Mouse (Mus musculus): ENCODE measurements around the gene Ccdc87. TPM values are rescaled to one million over a fixed set of nuclear protein-coding genes. Genes with fewer than 3 reads are reported as not detected.
A peak's percentile ranks its signal among the peaks of the same experiment; 100 is the strongest.
"Not testable (repeated sequence)": the region's sequence is repeated elsewhere in the genome, so short reads cannot be mapped to it uniquely, and the experiment has no call there.

The Ccdc87 gene
- polyA plus RNA-seq (2017; shearing (Covaris generic)) = not detected

DNA sequence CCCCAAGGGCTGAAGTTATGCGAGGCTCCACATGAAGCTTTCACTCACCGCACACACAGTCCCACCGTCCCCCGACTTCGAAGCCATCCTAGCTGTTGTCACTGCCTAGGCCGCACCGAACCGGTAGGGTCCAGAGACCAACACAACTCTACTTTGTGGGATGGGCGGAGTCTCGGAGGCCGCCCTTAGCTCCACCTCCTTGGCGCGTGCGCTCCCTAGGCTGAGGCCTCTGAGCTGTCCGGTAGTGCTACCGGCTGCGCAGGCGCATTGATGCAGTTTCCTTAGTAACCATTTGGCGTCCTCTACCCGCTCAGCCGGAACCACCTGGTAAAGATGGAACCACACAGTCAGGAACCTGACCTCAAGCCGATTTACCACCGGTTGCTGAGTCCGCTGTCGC is at the start of gene Ccdc87, which contains the start of gene Ccs:
TSS of gene Ccdc87 (plus strand) at position 218 of the 400 bp plus-strand sequence.
TSS of gene Ccs (minus strand) at position 184 of the 400 bp plus-strand sequence.
- peak; percentile 97 for ATAC-seq

DNA sequence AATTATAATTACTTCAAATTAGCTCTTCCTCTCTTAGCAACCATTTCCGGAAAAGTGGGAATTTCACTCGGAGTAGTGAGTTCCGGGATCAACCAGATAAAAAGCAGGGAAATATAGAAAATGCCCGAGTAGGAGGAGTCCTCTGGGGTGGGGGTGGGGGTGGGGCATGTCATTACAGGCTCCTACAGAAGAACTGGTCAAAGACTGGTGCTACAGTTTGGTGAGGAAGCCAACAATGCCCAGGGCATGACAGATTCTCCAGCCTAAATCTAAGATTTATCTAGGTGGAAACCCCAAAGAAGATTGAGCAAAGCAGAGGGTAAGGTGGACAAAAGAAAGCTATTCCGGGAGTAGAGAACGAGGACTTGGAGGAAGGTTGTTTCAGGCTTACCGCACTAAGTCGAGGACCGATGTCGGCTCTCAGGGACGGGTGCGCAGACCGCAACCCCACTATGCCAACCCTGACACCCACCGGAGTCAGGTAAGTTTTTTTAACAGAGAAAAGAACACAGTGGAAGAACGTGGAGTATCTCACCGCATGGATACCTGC is 45.8 kb upstream of the Ccdc87 start:
- no peak for ATAC-seq

DNA sequence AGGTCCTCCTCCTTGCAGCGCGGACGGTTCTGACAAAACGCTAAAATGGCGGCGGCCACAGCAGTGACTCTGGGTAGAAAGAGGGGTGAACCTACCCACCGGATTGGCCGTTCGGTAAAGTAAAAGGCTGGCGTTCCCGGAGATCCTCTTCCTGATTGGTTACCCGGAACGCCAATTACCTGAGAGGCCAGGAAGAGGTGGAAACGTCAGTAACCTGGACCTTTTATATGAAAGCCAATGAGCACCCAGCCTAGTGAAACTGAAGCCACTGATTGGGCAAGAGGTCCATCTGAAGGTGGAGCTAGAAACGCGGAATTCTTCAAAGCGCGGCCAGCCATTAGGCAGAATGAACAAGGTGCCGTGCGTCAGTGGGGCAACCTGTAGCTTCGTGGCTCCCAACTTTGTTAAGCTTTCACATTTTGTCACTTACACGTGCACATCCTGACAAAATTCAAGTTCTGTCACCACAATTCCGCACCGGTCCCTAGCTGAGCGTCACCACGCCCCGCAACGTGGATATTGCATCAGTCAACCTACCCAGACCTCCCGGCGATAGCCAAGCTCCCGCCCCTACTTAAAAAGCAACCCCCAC is 45.2 kb upstream of the Ccdc87 start, which contains the start of gene Rbm4:
TSS of gene Rbm4 (minus strand) at position 71 of the 592 bp plus-strand sequence.
- peak; percentile 98 for ATAC-seq

DNA sequence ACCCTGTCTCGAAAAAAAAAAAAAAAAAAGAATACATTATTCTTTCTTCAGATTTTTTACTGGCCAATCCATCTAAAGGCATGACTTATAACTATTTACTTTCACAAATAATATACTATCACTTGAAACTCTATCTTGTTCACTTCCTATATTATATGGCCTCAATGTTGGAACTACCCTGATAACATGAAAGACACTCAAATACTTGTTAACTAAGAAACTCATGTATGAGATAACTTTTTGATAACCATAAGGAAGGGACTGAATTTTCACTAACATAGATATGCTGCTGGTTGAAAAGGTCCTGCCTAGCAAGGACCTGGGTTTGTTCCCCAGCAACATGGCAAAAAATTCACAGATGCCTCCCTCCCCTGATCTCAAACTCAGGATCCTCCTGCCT is 43.2 kb upstream of the Ccdc87 start:
- ATAC-seq = no peak

DNA sequence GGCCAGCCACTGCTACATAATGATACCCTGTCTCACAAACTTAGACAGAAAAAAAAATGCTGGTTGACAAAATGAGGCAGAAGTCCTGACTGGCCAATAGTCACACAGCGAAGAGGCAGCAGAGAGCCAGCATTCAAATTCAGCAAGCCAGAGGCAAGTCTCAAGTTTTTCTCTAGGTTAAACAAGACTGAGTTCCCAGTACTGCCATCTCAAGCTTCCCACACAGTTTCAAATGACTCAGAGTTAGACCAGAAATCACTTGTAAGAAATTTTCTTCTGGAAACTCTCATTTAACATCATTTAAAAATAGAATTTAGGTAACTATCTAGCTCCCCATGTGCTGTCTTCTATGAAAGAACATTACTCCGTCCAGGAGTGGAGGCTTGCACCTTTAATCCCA is 41.3 kb upstream of the Ccdc87 start:
- ATAC-seq = no peak

DNA sequence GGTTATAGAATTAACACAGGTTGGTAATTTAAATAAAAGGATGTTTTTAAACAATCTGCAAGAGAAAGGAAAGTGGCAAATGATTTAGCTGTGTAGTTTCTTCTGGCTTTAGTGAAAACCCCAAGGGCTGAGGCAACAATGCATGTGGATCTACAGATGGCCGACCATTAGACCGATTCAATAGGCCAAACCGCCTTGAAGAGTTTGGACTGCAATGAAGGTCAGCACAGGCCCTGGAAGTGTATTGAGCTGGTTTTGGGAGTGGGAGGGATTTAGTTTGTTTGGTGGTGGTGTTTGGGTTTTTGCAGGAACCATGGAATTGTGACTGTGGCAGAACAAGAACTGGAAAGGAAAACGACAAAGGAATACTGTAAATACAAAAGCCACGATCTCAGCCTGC is 40.1 kb upstream of the Ccdc87 start:
- ATAC-seq = no peak

DNA sequence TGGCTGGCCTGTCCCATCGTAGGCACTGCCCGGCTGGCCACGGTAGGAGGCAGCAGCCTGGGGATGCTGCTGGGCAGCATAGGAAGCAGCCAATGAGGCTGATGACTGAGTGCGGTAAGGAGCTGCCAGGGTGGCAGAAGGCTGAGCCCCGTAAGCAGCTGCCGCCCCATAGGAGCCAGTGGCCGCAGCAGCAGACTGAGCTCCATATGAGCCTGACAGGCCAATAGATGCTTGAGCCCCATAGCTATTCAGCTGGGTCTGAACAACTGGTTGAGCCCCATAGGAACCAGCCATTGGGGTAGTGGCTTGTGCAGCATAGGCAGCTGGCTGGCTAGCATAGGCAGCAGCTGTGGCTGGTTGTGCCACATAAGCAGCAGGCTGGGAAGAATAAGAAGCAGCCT is 36.5 kb upstream of the Ccdc87 start:
- ATAC-seq = no peak

DNA sequence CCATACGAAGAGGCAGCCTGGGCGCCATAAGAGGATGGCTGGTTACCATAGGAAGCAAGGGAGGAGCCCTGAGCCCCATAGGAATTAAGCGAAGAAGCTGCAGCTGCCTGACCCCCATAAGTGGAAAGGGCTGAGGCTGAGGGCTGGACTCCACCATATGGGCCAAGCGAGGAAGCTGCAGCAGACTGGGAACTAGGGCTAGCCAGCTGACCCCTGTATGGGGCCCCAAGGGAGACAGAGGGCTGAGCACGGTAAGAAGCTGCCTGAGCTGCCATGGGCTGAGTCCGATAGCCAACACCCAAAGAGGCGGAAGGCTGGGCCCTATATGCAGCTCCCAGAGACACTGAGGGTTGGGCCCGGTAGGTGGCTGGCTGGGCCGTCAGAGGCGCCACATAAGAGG is 35.9 kb upstream of the Ccdc87 start:
- ATAC-seq = no peak

DNA sequence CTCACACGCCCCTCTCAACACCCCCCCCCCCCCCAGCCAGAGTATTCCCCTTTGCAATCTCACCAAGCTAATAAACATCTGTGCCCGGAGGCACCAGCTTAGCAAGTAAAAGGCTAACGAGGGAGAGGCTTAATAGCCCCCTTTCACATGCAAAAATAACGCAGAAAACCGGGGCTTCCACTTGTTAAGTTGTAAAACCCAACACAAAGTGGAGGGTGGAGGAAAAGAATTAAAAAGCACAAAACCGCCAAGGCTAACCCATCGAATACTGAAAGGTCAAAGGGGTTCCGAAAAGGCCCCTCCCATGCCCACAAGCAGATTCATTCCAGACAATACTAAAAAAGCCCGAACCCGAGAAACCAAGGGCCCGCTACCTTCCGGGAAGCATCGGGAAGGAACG is 28.9 kb upstream of the Ccdc87 start:
- ATAC-seq = no peak

DNA sequence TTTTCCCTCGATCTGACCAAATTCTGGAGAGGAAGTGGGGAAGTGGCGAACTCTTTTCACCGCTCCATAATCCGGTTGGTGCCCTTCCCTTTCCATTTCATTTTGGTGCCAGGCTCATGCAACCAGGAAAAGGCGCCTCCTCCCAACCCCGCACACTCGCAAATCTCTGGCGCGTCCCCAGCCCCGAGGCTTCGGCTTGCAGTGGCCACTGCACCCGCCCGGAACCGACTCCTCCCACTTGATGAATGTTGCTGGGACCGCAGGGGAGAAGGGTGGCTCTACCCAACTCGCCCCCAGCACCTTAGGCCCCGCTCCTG is 28.5 kb upstream of the Ccdc87 start:
- ATAC-seq = no peak

DNA sequence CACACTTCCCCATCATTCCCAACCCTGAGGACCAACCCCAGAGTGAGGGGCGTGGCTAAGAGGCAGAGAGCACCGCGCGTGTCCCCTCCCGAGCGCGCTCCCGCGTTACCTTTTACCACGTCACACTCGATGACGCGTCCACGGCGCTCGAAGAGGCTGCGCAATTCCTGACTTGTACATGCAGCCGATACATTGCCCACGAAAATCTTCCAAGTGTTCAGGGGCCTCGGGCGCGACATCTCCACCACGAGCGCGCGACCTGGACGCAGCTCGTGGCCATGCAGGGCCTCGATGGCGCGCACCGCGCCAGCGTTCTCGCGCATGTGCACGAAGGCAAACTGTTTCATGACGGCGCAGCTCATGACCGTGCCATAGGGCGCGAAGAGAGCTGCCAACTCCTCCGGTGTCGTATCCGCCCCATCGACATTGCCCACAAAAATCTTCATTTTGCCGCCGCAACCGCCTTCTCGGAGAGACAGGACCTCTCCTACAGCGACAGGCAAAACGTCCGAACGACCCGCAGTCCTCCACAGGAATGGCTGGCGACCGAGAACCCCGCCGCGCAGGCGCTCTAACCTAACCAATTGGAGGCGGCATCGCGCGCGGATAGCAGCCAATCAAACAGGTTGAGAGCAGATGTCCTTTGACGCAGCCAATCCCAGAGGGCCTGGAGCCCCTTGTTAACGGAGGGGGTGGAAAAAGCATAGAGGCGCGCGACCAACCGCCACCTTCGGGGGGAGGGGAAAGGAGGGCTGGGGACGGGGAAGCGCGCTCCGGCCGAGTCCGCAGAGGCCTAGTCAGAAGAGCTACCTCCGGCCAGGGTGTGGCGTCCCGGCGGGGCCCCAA is 27.9 kb upstream of the Ccdc87 start, which contains the start of the genes Gm21992 and Rbm14:
TSS of gene Gm21992 (minus strand) at position 550 of the 846 bp plus-strand sequence.
TSS of gene Rbm14 (minus strand) at position 572 of the 846 bp plus-strand sequence.
- peak; percentile 94 for ATAC-seq

DNA sequence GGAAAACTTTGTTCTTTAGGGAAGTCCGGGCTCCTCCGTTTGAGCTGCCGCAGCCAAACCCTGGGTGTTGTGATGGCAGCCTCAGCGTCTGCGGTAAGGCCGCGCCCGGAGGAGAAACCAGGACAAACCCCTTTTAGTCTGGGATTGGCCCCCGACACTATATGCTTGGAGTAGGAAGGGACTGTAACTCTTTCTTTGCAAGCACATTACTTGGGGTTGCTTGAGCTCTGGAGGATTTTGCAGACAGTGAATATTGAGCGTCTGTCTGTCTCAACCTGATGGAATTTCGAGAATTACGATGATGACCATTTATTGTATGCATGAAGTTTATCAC is 27.3 kb upstream of the Ccdc87 start:
- ATAC-seq = no peak

DNA sequence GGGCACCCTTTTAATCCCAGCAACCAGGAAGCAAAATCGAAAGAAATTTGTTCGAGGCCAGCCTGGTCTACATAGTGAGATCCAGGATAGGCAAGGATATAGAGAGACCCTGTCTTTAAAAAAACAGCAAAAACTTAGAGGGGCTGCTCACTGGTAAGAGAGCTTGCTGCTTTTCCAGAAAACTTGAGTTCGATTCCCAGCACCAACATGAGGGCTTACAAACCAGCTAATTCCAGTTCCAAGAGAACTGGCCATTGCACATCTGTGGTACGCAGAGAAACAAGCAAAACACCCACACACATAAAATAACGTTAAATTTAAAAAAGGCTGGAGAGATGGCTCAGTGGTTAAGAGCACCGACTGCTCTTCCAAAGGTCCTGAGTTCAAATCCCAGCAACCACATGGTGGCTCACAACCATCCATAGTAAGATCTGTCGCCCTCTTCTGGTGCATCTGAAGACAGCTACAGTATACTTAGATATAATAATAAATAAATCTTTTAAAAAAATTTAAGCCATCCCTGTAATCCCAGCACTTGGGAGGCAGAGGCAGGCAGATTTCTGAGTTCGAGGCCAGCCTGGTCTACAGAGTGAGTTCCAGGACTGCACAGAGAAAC is 26.7 kb upstream of the Ccdc87 start:
- ATAC-seq = not testable (repeated sequence)

DNA sequence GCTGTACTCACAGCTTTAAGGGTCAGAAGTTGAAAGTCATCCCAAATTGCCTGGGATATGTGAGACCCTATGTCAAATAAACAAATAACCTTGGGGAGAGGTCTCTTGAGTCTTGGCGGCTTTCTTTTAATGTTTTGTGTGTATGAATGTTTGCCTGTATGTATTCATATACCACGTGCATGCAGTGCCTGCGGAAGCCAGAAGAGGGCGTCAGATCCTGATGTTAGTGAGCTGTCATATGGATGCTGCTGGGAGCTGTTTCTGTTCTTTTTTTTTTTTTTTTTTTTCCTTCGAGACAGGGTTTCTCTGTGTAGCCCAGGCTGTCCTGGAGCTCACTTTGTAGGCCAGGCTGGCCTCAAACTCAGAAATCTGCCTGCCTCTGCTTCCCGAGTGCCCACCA is 26.2 kb upstream of the Ccdc87 start:
- no peak for ATAC-seq

DNA sequence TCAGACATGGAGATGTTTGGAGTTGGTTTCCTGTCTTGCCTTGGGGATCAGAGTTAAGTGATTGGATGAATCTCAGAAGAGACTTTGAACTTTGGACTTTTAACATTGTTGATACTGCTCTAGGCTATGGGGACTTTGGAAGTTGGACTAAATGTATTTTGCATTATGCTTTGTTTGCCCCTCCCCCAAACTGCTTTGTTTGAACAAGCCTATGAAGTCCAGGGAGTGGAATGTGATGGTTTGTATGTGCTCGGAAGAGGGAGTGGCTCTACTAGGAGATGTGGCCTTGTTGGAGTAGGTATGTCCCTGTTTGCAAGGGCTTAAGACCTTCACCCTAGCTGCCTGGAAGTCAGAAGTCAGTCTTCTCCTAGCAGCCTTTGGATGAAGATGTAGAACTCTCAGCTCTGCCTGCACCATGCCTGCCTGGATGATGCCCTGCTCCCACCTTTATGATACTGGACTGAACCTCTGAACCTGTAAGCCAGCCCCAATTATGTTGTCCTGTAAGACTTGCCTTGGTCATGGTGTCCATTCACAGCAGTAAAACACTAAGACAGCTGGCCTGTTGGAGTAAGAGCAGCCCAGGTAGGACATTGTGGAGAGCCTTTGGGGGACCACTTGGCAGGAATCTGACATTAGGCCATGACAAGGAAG is 21.9 kb upstream of the Ccdc87 start:
- ATAC-seq = no peak

DNA sequence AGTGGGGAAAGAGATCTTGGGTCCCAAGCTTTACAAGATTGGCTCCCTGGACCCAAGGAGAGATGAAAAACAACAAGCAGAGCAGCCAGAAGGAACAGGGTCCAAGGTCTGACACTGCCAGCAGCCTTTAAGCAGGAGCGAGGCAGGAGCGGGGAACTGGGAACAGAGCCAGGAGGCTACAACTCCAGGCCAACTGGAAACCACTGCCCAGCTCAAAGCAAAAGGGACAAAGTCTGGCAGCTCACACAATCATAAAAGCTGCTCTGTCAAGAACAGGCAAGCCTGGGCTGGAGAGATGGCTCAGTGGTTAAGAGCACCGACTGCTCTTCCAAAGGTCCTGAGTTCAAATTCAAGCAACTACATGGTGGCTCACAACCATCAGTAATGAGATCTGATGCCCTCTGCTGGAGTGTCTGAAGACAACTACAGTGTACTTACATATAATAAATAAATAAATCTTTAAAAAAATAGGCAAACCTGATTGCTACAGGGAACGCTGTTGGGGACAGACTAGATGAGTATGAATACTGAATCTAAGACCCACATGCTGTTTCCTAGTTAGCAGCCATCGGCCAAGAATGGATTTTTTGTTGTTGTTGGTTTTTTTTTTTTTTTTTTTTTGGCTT is 18.4 kb upstream of the Ccdc87 start:
- no peak for ATAC-seq

DNA sequence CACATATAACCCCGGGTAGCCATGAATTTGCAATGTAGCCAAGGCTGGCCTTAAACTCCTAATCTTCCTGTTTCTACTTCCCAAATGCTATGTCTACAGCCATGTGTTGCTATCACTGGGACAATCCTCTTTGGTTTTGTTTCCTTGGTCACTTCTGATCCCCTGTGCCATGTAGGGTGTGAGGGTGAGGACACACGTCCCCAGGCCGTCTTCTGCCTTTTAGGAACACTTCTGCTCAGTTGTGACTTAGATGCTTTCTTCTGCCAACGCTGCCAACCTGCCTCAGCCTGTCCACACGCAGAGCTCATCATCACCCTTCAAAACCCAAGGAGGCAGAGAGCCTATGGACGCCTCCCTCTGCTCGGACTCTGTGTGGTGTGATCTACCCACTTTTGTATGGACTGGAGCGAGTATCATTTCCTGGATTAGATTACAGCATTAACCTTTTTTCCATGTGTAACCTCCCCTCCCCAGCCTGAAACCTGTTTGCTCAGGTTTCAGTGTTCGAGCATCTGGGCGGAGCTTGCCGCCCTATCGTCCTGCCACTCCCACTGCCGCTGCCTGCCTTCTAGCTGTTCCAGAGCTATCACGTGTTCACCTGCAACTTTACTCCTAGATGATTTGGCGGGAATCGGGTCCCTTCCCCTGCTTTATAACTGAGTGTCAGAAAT is 10.6 kb upstream of the Ccdc87 start:
- ATAC-seq = no peak

DNA sequence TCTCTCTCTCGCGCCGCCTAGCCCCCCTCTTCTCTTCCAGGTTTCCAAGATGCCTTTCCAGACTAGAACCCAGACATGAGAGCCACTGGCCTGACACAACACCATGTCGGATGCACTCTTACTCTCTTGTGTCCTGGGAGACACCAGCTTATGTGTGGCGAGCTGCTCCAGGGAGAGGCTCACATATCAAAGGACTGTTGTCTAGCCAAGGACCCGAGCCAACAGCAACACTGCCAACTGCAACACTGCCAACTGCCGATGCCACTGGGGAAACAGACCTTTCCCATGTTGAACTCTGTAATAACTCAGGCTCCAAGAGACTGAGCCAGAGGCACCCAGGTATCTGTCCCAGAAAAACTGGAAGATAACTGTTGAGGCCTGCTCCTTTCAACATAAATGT is 10.0 kb upstream of the Ccdc87 start:
- no peak for ATAC-seq

DNA sequence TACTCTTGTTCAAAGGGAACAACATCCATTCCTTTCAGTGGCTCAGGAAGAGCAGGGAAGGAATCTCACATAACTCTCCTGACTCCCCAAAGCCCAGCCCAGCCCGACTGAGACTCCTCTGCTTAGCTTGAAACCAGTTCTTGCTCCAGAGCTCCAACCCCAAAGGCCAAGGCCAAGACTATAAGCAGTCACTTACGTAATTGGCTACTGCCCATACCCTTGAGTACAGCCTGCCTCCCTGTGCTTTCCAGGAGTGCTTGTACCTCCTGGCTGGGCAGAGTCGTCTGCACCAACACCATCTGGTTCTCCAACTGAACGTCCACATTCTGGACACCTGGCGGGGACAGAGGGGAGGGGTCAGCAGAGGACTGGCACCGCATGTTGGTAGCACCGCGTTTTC is 5.2 kb upstream of the Ccdc87 start:
- ATAC-seq = no peak

DNA sequence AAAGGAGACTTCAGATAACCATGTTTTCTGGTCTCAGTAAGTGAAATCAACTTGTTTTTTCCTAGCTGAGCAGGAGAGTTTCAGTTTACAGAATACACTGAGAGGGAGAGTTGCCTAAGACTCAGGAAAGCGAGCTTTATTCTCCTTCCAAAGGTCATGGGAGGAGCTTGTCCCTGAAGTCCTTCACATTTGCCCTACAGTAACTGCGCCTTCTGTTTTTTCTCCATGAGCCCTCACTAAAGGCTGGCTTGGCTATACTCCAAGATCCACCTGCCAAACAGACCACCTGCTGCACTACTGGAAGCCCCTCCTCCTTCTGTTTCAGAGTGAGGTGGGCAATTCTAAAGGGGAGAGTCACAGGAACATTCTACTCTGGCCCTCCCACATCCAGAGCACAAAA is 3.1 kb upstream of the Ccdc87 start:
- ATAC-seq = no peak

DNA sequence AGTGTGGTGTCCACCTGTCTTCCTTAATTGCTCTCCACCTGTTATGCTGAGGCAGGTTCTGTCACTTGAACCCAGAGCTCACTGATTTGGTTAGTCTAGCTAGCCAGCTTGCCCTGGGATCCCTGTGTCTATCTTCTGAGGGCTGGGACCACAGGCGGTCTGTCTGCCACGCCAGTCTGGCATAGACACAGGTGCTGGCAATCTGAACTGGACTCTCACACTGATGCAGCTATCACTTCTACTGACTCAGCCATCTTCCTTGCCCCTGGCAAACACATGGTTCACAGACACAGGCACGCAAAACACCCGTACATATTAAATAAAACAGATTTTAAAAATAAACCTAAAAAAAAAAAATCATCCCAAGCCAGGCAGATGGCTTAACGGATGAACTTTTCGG is 2.1 kb upstream of the Ccdc87 start:
- ATAC-seq = no peak
